Mouse (Mus musculus) embryo, embryonic 9.5 days (tissue): ENCODE results near the gene Cers4.

ENCODE experiments used
- DNase-seq: peaks from one replicate; pipeline ENCODE4 v3.0.0-alpha.2; 2017; ENCODE audit errors: extremely low spot score

The Cers4 gene

DNA sequence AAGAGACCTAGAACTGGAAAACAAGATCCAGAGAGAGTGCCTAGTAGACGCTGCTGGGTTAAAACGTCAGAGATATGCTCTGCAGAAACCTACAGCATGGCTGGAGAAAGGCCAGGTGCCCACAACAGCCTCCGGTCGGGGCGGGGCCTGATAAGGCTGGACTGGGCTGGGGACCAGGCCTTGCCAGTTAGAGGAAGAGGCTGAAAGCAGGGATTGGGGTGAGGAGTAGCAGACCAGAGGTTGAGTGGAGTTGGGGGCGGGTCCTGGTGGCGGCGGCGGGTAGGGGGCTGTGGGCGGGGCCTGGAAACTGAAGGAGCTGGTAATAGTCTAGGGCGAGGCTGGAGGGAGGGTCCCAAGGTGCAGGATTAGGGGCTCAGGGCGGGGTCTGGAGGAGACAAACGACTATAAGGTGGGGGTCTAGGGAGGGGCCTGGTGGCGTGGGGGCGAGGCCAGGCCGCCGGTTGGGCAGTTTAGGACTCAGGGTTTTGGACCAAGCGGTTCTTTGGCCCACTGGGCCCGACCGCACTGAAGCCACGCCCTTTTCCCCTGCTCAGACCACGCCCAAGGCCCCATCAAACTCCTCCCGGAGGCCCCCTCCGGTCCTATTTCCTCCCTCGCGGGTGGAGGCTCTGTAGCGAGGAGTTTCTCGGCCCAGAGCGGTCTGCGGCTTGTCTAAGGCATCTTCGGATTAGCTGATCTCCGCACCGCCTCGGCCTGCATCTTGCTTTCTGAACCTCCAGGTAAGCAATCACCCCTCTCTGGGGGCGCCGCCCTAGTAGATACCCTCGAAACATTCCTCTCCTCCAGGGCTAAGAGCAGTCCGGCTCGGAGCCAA lies at the start of gene Cers4:
Gene Cers4, plus strand, starts transcription at position 176 of the 835 bp plus-strand sequence.
- peak; percentile 86 for DNase-seq

DNA sequence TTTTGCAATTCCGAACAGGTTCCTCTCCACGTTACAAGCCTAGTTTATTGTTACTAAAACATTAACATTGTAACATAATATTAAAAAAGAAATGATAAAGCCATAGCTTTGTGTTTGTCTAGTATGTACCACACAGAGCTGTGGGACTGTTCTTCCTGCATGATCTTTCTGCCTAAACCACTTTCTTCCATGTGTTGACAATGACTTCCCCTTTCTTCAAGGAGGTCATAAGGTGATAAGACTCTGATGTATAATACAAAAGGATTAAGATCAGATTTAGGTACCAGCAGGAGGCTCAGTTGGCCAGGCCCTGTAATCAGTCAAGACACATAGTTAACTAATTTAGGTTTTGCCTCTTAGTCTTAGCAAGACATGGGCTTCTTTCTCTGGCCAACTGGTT lies 34.7 kb upstream of the Cers4 start:
- no peak for DNase-seq

DNA sequence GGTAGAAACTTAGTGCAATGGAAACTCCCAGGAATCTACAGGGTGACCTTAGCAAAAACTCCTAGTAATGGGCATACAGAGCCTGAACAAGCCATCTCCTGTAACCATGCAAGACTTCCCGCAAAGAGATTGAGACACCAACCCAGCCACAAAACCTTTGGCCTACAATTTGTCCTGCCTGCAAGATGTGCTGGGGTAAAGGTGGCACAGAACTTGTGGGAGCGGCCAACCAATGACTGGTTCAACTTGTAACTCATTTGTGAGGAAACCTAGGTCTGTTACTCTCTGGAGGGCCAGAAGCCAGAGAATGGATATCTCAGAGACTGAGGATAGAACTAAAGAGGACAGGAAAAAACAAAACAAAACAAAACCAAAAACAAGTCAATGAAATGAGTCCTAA lies 29.8 kb upstream of the Cers4 start:
- no peak for DNase-seq

DNA sequence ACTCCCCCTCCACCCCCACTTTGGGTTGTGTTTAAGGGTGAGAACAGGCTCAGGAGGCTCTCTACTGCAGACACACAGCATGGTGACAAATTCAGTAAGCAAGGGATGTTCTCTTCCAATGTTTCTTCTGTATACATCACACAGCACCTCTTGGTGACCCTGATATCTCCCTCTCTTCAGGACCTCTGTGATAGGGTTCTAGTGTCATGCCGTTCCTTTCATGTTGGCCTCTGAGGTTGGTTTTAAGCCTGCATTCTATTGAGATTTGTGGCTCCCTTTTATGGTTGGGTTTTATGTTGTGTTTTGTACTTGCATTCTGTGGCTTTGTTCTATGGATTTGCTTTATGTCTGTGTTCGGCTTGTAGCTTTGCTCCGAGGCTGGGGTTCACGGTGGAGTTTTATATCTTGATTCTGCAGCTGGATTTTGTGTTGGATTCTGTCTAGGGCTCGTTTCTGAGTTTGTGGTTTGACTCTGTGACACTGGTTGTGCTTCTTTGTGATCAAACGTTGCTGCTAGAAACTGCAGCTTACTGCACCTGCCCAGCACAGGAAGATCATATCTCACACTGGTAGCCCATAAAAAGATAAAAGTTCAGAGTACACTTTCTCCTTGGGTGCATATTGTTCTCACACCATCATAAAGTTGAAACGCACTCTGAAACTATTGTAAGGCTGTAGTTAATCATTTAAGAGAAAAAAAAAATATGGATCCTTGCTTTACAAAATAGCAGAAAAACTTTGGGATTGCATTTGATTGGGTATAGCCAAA lies 18.2 kb upstream of the Cers4 start:
- DNase-seq, result no peak

DNA sequence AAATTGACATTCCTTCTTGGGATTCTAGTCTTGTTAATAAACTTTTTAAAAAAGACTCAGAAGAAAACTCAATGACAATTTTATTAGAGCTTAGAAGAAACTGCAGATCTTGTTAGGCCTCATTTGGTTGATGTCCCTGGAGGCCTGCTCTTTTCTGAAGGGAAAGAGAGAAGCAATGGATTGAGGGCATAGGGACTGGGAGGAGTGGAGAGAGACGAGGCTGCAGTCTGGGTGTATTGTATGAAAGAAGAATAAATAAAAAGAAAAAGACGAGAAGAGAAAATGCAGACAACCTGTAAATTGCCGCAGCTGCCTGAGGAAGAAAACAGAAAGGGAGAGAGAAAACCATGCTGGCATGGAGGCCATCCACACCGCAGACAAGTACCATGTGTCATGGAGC lies 11.7 kb upstream of the Cers4 start:
- no peak for DNase-seq

DNA sequence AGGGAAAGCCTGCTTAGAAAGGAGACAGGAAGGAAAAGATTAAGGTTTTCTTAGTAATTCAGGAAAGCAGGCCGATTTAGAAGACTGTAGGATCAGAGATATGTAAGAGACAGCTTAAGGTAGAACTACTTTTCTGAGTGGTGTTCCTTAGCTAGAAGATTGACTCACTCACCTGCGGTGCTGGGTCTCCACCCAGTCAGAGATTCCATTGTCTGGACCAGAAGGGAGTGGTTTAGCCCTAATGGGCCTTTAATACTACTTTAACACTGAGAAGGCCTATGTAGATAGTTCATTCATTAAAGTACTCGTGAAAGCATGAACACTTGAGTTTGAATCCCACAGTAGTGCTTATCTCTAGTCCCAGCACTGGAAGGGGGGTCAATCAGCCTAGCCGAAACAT lies 11.2 kb upstream of the Cers4 start:
- DNase-seq, result no peak

DNA sequence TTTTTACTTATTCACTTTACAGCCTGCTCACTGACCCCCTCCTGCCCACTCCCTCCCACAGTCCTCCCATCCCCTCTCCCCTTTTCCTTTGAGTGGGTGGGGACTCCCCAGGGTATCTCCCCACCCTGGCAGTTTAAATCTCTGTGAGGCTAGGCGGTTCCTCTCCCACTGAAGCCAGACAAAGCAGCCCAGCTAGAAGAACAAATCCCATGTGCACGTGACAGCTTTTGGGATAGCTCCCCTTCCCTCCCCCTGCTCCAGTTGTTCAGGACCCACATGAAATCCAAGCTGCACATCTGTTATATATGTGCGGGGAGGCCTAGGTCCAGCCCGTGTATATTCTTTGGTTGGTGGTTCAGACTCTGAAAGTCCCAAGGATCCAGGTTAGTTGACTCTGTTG lies 10.3 kb upstream of the Cers4 start:
- DNase-seq, result no peak

DNA sequence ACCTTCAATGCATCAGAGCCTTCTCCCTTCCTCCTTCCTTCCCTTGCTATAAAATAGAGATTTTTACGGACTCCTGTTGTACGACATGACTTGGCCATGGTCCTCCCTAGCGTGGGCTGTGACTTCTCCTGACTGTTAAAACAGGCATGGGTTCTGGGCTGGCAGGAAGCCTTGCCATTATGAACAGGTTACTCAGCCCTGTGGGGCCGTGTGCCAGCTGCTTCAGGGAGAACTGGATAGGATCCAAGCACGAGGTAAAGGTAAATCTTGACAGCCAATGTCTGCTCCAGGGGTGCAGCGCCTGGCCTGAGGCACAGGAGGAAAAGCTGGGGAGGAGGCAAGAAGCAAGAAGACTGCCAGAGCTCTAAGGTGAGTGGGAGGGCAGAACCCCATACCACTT lies 9.5 kb upstream of the Cers4 start:
- DNase-seq, result no peak

DNA sequence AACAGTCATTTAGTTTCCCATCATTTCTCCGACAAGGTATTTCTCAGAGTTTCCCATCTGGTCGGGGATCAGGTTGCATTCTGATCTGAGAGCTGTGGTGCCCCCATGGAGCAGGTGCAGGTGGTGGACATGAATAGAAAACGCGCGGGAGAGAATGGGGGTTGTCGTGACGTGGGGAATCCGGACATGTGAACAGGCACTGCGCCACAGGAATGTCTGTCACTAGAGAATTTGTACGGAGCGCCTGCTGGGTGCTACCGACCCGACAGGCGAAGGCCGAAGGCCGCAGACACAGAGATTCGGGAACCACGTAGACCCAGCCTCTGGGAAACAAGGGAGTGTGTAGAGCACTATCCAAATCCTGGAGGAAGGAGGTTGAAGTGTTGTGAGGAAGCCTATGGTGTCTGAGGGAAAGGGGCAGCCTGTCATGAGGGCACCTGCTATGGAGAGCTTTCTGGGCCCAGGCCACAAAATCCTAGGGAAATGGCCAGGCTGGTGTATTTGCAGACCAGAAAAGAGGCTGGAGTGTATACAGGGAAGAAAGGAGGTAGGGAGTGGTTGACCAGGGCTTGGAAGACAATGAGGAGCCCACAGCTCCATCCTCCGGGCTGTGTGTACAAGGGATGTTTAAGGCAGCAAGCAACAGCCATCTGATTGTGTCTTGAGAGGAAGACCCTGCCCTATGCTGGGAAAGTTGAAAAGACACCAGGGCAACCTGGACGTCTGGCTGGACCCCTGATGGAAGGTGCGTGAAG lies 1.0 kb downstream of the Cers4 start:
- no peak for DNase-seq

DNA sequence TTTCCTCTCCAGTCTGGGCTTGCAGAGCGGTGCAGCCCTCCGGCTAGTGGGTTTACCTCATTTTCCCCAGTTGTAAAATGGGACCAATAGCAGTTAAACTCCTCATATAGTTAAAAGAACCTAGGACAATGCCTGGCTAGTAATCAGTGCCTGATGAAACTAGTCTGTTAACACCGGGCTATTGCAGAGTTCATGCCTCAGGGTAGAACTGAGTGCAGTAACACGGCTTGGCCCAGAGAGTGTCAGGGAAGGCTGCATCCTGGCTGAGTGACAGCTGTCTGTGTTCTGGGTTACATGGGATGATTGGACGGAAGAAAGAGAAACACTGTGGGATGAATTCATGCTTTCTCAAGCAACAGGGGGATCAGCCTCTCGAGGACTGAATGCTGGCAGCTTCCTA lies 3.1 kb downstream of the Cers4 start:
- DNase-seq, result no peak

DNA sequence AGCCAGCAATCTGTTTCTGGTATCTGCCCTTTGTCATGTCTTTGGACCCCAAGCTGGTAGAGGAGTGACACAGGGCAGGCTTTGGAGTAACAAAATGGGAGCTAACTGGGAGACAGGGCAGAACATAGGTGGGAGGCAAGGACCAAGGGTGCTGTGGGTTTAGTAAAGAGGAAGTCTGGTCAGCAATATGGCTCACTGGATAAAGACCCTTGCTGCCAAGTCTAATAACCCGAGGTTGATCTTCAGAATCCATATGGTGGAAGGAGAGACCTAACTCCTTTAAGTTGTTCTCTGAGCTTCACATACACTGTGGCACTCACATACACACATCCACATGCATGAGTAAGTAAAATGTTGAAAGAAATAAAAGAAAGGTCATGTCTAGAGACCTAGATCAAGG lies 4.8 kb downstream of the Cers4 start:
- no peak for DNase-seq

DNA sequence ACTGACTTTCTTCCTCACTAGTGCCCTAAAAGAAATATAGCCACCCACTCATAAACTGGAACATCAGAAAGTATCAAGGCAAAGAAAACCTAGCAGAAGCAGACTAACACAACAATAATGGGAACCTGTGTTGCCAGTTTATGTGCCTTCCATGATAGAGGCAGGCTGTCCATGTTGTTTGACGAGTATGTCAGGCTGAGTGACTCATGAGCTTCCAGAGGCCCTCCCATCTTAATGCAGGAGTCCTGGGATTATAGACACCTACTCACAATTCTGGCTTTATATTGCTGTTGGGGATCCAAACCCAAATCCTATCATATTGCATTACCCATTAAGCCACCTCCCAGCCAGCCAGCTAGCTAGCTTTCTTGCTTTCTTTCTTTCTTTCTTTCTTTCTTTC lies 12.5 kb downstream of the Cers4 start:
- DNase-seq, result no peak

DNA sequence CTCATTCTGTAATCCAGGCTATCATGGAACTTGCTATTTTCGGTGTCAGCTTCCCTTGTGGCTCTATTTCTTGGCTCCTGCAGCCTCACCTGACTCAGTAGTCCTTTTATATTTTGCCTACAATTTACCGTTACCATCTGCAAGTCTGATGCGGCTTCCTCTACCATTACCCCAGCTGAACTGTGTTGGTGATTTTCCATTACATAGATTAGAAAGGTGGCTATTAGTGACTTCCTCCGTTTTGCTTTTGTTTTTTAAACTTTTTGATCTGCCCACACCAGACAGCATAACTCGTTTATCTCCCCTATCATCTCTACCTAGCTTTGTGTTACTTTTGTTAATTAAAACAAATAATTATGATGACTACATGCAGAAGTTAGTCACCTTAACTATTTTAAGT lies 14.7 kb downstream of the Cers4 start:
- DNase-seq, result no peak

DNA sequence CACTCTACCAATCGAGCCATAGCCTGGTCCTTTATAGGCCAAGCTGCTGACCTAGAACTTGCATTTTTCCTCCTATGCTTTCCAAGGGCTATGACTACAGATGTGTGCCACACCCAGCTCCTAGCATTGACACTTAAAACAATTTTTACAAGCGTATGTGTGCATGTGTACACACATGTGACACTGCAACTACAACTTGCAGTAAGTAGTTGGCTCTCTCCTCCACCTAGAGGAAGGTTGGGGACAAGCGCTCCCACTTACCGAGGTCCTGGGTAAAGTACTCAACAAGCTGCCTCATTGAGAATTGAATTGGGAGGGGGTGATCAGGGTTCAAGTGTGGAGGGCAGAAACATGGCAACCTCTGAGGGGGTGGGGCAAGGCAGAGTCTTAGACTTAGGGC lies 18.0 kb downstream of the Cers4 start:
- no peak for DNase-seq

DNA sequence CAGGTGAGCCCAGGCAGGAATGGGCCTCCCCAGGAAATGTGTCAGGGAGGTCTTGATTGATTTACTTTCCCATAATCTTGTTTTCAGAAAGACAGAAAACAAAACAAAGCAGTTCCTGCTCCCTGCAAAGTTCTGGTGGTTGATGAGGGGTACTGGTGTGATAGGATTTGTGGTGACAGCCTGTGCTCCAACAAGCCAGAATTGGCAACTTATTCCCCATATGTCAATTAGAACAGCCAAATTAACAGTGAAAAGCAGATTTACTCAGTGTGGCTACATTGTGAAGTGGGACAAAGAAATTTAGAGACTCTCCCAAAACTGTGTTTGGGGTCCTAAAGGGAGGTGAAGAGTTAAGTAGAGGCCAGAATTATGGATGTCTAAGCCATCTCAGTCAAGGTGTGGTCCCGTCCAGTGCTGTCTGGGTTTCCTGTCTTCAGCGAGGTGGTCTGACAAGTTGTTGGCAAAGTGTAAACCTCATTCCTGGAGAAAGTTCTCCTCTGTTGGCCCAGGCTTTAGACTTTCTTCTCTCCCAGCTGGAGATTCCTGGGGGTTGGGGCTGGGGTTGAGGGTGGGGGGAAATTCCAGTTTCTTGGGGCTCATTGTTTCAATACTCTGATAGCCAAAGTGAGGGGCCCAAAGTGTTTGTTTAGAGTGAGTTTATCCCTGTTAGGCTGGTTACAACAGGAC lies 18.7 kb downstream of the Cers4 start:
- DNase-seq, result peak; percentile 6

DNA sequence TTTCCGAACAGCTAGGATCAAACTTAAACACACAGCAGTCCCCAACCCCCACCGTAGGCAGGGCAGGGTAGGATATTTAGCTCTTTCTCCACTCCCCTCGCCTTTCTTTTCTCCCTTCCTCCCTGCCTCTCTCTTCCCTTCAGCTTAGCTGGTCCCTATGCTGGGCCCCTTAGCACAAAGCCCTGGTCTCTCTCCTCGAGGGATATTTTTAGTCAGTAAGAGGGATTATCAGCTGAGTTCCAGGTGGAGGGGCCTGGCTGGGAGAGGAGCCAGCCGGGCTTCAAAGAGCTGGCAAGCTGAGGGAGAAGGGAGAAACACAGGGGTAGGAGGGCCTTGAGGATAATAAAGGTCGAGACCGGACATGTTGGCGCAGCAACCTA lies 19.3 kb downstream of the Cers4 start:
- DNase-seq, result peak; percentile 34

DNA sequence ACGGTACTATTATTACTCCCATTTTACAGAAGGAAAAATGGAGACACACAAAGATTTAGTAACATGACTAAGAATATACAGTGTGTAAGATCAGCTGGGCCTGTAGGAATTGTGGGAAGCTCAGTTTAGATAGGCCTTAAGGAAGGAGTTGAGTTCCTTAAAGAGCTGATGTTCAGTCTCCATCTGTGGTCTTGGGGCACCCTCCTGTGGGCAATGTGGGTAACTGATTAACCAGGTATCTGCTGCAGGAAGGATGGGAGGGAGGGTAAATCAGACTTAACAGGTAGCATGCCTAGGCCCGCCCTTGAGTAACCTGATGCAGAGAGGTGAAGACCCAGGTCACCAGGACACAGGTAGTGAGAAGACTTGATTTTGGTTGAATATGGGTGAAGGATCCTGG lies 23.3 kb downstream of the Cers4 start:
- DNase-seq, result peak; percentile 22

DNA sequence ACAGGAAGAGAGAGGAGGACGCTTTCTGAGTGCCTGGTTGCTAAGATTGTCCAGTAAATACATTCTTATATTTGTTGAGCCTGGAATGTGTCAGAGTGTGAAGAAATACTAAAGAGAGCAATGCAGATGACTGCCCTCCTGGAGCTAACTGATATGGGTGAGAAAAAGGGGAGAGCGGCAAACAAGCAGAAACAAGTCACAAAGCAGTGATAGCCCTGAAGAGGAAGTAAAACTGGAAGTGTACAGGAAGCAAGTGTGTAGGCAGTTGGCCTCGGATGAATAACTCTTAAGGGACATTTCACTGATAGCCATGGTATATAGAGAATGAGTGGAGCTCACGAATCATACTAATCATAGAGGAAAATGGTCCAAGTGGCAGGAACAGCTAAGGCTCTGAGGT lies 28.6 kb downstream of the Cers4 start:
- DNase-seq, result no peak

DNA sequence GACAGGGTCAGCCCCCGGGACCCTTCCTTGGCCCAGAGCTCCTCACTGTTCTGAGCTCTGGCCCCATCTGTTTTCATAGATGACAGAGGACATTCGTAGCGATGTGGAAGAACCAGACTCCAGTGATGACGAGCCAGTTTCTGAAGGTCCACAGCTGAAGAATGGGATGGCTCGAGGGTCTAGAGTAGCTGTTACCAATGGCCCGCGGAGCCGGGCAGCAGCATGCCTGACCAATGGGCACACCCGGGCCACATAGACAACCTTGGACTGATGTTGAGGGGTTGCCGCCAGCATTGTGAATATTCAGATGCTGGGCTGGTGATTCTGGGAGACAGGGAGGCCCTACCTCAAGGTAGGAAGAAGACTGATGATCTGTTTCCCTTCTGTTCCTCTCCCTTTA lies 30.7 kb downstream of the Cers4 start:
- DNase-seq, result no peak
